Mouse (Mus musculus) hindbrain, postnatal 0 days (tissue): Measurements from ENCODE around the gene Ankrd44. TPM values are rescaled to one million over a fixed set of nuclear protein-coding genes. Genes with fewer than 3 reads are reported as not detected.

Experiments used
- ATAC-seq: fragments of 200-750 bp; cut with Nextera tagmentation; 2 replicates; pipeline ENCODE4 v1.8.0; 2017; ENCODE audit warnings: mild to moderate bottlenecking, moderate TSS enrichment, moderate library complexity
- DNase-seq: peaks from one replicate; pipeline ENCODE4 v3.0.0-alpha.2; 2015; ENCODE audit warnings: low spot score
- H3K27ac ChIP-seq: fragments of 300-500 bp; sonication (generic); 2 replicates; pipeline ENCODE4 v1.5.1; 2014; ENCODE audit warnings: mild to moderate bottlenecking
- H3K27me3 ChIP-seq: fragments of 300-500 bp; sonication (generic); 2 replicates; pipeline ENCODE4 v1.6.1; 2014; ENCODE audit warnings: low read length, mixed read lengths; ENCODE audit not compliant: insufficient read depth
- H3K36me3 ChIP-seq: fragments of 300-500 bp; sonication (generic); 2 replicates; pipeline ENCODE4 v1.6.1; 2014; ENCODE audit warnings: low read length, mixed read lengths; ENCODE audit not compliant: insufficient read depth
- H3K4me1 ChIP-seq: fragments of 300-500 bp; sonication (generic); 2 replicates; pipeline ENCODE4 v1.6.1; 2014; ENCODE audit warnings: antibody characterized with exemption, low read length, mixed read lengths; ENCODE audit not compliant: insufficient read depth
- H3K4me2 ChIP-seq: fragments of 300-500 bp; sonication (generic); 2 replicates; pipeline ENCODE4 v1.6.1; 2014; ENCODE audit warnings: low read depth, mild to moderate bottlenecking, low read length, moderate library complexity, mixed read lengths
- H3K4me3 ChIP-seq: fragments of 300-500 bp; sonication (generic); 2 replicates; pipeline ENCODE4 v1.5.1; 2014; ENCODE audit warnings: low read length
- H3K9ac ChIP-seq: fragments of 300-500 bp; sonication (generic); replicated peaks from 2 replicates; pipeline ENCODE4 v1.6.1; 2014; ENCODE audit warnings: mild to moderate bottlenecking, low read length, moderate library complexity, mixed read lengths
- H3K9me3 ChIP-seq: fragments of 300-500 bp; sonication (generic); 2 replicates; pipeline ENCODE4 v1.6.1; 2016; ENCODE audit warnings: low read length, mixed read lengths
- CTCF ChIP-seq: IDR thresholded peaks from 2 replicates; pipeline ENCODE4 v1.5.1; 2016; ENCODE audit warnings: antibody characterized with exemption, control low read depth, low read depth
- WGBS: fragments of 180-500 bp; shearing (Covaris S2); extraction: QIAGEN DNeasy Blood & Tissue Kit; methylation state at CpG from one replicate; pipeline ENCODE4 v1.1.7; 2014; 5-methylcytosine and 5-hydroxymethylcytosine counted together
- polyA plus RNA-seq: library from polyadenylated mRNA; unstranded; fragments of >200 nt; fragmentation: Nextera tagmentation; extraction: Ambion mirVana; gene quantifications from 2 replicates; pipeline ENCODE4 v1.2.1, GENCODE M21; 2015
- total RNA-seq: library from RNA; depleted of rRNA; stranded (reverse); fragments of >200 nt; gene quantifications from 2 replicates; pipeline ENCODE4 v1.2.3, GENCODE M21; 2014

The Ankrd44 gene
- total and polyA plus RNA-seq, 2 experiments from 2014 or later, result 13.7 to 82.9 TPM

DNA sequence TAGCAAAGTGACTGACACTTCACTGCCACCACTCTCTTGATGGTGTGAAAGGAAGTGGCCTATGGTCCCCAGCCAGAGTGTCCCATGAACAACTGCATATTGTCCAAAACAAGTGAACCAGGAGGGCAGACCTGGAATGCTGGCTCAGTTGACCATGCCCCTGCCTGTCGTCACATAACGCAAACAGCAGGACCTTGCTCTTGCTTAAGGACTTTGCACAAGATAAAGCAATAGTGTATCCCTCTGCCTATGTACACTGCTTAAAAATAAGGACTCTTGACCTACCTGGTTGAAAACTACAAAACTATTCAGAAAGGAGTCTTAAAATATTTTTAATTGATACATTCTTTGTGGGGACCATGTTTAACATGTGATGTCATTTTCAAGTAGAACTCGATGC, 44.7 kb downstream of the Ankrd44 start:
- 74% methylated on average over 3 of the region's 3 CpGs for WGBS
- no peaks in the 10 kb centered on the region for H3K4me1 ChIP-seq
- no peaks in the 10 kb centered on the region for H3K9me3 ChIP-seq
- ATAC-seq (no peak), DNase-seq (no peak)
- no peak overlapping the region for H3K4me2 ChIP-seq
- H3K27ac ChIP-seq, result no peak overlapping the region
- TF ChIP-seq CTCF, result no peak
- H3K4me3 ChIP-seq, result no peak overlapping the region
- H3K27me3 ChIP-seq, result no peaks in the 10 kb centered on the region
- H3K36me3 ChIP-seq, result no peaks in the 10 kb centered on the region
- no peak overlapping the region for H3K9ac ChIP-seq

DNA sequence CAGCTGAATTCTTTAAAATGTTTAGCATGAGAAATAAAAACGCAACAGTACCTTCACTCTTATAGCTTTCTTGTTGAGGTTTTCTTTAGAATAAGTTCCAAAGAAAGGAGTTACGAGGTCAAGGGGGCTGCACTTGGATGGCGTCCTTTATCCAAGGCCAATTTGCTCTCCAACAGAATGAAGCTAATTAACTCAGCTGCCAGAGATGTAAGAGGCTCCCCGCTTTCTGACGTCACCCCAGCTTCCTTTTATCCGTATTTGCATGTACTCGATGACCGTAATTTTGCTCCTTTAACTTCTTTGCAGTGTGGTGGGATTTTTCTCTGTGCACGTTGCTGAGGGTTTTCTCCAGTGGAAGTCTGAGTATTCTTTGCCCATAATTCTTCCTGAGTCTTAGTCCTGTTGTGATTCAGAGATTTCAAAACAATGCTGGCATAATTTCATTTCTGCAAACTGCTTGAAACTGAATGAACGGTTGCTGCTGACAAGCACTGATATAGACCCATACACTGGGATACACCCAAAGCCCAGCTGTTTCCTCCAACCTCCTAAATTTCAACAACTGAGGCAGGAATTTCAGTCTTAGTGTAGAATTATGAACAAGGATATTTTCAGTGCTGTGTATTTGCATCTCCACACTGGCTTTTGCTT, 48.6 kb downstream of the Ankrd44 start:
- Histone ChIP-seq H3K9ac (no peak overlapping the region), H3K9me3 (no peaks in the 10 kb centered on the region), H3K4me1 (no peaks in the 10 kb centered on the region), H3K27ac (no peak overlapping the region), H3K4me3 (no peak overlapping the region), H3K36me3 (no peaks in the 10 kb centered on the region), H3K4me2 (no peak overlapping the region), H3K27me3 (no peaks in the 10 kb centered on the region)
- ATAC-seq (no peak), DNase-seq (no peak)
- 63% methylated on average over 10 of the region's 10 CpGs for WGBS
- no peak for TF ChIP-seq CTCF

DNA sequence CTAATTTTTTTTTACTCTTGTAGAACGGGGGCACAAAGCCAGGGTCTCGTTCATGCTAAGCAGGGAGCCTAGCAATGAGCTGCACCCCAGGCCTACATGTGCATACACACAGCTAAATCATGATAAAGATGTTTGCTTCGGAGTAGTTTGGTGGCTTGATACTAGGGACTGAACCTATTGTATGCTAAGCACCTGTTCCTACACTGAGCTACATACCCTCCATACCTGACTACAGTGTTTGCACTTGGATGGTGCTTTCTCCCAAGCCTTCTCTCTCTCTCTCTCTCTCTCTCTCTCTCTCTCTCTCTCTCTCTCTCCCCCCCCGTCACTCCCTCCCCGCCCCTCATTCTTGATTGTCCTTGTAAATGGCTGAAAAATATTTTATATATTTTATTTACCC, 49.2 kb downstream of the Ankrd44 start:
- no peak overlapping the region for H3K27ac ChIP-seq
- no peak overlapping the region for H3K9ac ChIP-seq
- H3K27me3 ChIP-seq, result no peaks in the 10 kb centered on the region
- H3K9me3 ChIP-seq, result no peaks in the 10 kb centered on the region
- H3K4me2 ChIP-seq, result no peak overlapping the region
- DNase-seq (no peak), ATAC-seq (no peak)
- H3K4me1 ChIP-seq, result no peaks in the 10 kb centered on the region
- no peak for TF ChIP-seq CTCF
- no peak overlapping the region for H3K4me3 ChIP-seq
- no peaks in the 10 kb centered on the region for H3K36me3 ChIP-seq
- 88% methylated on average over 5 of the region's 5 CpGs for WGBS

DNA sequence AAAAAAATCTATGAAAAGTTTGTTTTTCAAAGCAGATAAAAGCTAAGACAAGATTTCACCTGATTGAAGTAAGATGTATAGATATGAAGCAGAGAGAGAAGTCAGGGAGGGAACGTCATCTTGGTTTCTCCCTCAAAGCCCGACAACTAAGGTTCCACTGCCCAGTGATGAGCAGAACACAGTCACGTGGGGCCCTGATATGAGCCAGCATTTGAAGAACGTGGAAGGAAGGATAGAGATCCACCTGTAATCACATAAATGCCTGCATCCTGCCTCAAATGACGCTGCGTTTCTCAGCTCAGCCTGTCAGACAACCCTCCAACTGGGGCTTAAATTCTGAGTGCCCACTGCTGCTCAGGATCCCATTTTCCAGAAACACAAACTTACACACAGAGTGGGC, 52.1 kb downstream of the Ankrd44 start:
- no peak for DNase-seq
- Histone ChIP-seq H3K27me3 (no peaks in the 10 kb centered on the region), H3K27ac (no peak overlapping the region), H3K36me3 (no peaks in the 10 kb centered on the region), H3K4me2 (no peak overlapping the region), H3K4me1 (no peaks in the 10 kb centered on the region), H3K9me3 (no peaks in the 10 kb centered on the region), H3K9ac (no peak overlapping the region), H3K4me3 (no peak overlapping the region)
- ATAC-seq, result no peak
- no peak for TF ChIP-seq CTCF
- WGBS, result 89% methylated on average over 6 of the region's 6 CpGs

DNA sequence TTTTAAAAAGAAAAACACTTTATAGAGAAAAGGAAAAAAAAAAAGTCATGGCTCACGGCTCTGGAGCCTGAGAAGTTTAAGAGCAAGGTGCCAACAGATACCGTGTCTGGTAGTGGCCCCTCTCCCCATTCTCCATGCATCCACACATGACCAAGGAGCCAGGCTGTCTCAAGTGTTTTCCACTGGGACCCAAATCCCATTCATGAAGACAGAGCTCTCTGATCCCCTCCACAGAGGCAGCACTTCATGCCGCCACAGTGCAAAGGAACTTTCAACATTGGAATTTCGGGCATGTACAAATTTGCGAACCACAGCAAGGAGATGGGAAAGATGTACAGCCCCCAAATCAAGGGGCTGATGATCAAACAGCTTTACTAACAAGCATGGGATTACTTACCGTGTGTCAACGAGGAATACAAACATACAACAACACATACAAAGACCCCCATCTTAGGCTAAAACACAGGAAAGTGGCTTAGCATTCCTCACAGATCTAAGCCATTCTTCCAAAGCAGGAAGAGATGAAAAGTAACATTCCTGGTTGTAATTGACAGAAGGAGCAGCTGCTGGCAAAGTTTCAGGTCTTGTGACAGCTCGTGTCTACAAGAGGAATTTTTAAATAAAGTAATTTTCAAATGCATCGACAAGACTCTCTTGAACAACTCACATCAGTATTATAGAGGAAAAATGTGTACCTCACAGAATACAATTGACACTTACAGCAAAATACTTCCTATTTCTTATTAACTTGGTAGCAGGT, 53.1 kb downstream of the Ankrd44 start:
- no peak overlapping the region for H3K27ac ChIP-seq
- H3K4me3 ChIP-seq, result no peak overlapping the region
- ATAC-seq, result no peak
- TF ChIP-seq CTCF, result no peak
- no peak overlapping the region for H3K4me2 ChIP-seq
- DNase-seq, result no peak
- no peaks in the 10 kb centered on the region for H3K9me3 ChIP-seq
- H3K9ac ChIP-seq, result no peak overlapping the region
- WGBS, result 64% methylated on average over 9 of the region's 9 CpGs
- no peaks in the 10 kb centered on the region for H3K4me1 ChIP-seq
- no peaks in the 10 kb centered on the region for H3K27me3 ChIP-seq
- H3K36me3 ChIP-seq, result no peaks in the 10 kb centered on the region

DNA sequence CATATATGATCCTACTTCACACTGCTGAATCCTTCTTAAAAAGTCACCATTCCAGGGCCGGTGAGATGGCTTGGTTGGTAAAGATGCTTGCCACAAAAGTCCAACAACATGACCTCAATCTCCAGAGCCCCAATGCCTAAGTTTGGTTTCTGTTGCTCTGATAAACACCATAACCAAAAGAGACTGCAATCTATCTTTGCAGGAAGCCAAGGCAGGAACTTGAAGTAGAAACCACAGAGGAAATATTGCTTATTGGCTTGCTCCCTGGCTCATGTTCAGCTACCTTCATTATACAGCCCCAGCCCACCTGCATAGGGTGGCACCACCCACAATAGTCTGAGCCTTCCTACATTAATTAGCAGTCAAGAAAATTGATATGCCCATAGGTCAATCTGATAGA, 54.9 kb downstream of the Ankrd44 start:
- ATAC-seq (no peak), DNase-seq (no peak)
- Histone ChIP-seq H3K4me2 (no peak overlapping the region), H3K9me3 (no peaks in the 10 kb centered on the region), H3K4me3 (no peak overlapping the region), H3K27ac (no peak overlapping the region), H3K9ac (no peak overlapping the region), H3K36me3 (no peaks in the 10 kb centered on the region), H3K4me1 (0 out of 2 replicates have a peak, but pooled peaks cover 6% of the 10 kb centered on the region), H3K27me3 (no peaks in the 10 kb centered on the region)
- WGBS, result 95% methylated on average over 1 of the region's 1 CpGs
- TF ChIP-seq CTCF, result no peak

DNA sequence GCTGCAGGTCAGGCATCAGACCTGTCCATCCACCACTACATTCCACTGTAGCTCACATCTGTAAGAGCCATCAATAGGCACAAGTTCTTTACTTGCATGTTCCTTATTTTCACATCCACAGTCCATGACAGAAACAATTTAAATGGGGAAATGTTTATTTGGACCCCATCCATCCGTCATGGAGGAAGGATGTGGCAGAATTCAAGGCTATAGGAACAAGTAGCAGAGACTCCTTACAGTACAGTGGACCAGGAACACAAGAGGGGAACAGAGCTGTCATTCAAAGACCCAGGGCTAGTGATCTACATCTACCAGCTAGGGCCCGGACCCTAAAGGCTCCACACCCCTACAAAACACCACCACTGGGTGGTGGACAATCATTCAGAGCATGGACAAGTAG, 55.6 kb downstream of the Ankrd44 start:
- Histone ChIP-seq H3K27ac (no peak overlapping the region), H3K9me3 (no peaks in the 10 kb centered on the region), H3K4me2 (no peak overlapping the region), H3K4me3 (no peak overlapping the region), H3K27me3 (no peaks in the 10 kb centered on the region), H3K9ac (no peak overlapping the region), H3K36me3 (no peaks in the 10 kb centered on the region), H3K4me1 (0 out of 2 replicates have a peak, but pooled peaks cover 6% of the 10 kb centered on the region)
- ATAC-seq (no peak), DNase-seq (no peak)
- TF ChIP-seq CTCF, result no peak
- WGBS, result 97% methylated on average over 2 of the region's 2 CpGs
